Mouse (Mus musculus) intestine, postnatal 0 days (tissue): ENCODE results near the gene Spen. TPM values are rescaled to one million over a fixed set of nuclear protein-coding genes. Genes with fewer than 3 reads are reported as not detected.

Experiments
- ATAC-seq: fragments of 200-750 bp; cut with Nextera tagmentation; 2 replicates; pipeline ENCODE4 v1.8.0; 2017; ENCODE audit warnings: mild to moderate bottlenecking, moderate TSS enrichment, moderate library complexity
- H3K27ac ChIP-seq: fragments of 300-500 bp; sonication (generic); 2 replicates; pipeline ENCODE4 v1.5.1; 2014; ENCODE audit warnings: mild to moderate bottlenecking, low read depth, low read length, moderate library complexity
- H3K27me3 ChIP-seq: fragments of 300-500 bp; sonication (generic); replicated peaks from 2 replicates; pipeline ENCODE4 v1.6.1; 2014; ENCODE audit warnings: low read length, mixed read lengths; ENCODE audit not compliant: control insufficient read depth, insufficient read depth
- H3K36me3 ChIP-seq: fragments of 300-500 bp; sonication (generic); 2 replicates; pipeline ENCODE4 v1.6.1; 2014; ENCODE audit warnings: mild to moderate bottlenecking, moderate library complexity; ENCODE audit not compliant: control insufficient read depth, insufficient read depth
- H3K4me1 ChIP-seq: fragments of 300-500 bp; sonication (generic); replicated peaks from 2 replicates; pipeline ENCODE4 v1.6.1; 2014; ENCODE audit warnings: antibody characterized with exemption, low read length, mixed read lengths; ENCODE audit not compliant: control insufficient read depth, insufficient read depth
- H3K4me2 ChIP-seq: fragments of 300-500 bp; sonication (generic); replicated peaks from 2 replicates; pipeline ENCODE4 v1.6.1; 2014; ENCODE audit warnings: low read depth, mild to moderate bottlenecking, moderate library complexity
- H3K4me3 ChIP-seq: fragments of 300-500 bp; sonication (generic); 2 replicates; pipeline ENCODE4 v1.5.1; 2014; ENCODE audit warnings: low read depth, low read length
- H3K9ac ChIP-seq: fragments of 300-500 bp; sonication (generic); 2 replicates; pipeline ENCODE4 v1.6.1; 2014; ENCODE audit warnings: mild to moderate bottlenecking, low read depth, low read length
- H3K9me3 ChIP-seq: fragments of 300-500 bp; sonication (generic); 2 replicates; pipeline ENCODE4 v1.6.1; 2016; ENCODE audit warnings: mixed run types; ENCODE audit not compliant: control insufficient read depth
- CTCF ChIP-seq: sonication (generic); IDR thresholded peaks from 2 replicates; pipeline ENCODE4 v1.5.1; 2016; ENCODE audit warnings: low read depth, mild to moderate bottlenecking, control low read depth, antibody characterized with exemption, moderate library complexity
- WGBS: fragments of 180-500 bp; shearing (Covaris S2); extraction: QIAGEN DNeasy Blood & Tissue Kit; methylation state at CpG from one replicate; pipeline ENCODE4 v1.1.7; 2014; 5-methylcytosine and 5-hydroxymethylcytosine counted together
- polyA plus RNA-seq: library from polyadenylated mRNA; unstranded; fragments of >200 nt; fragmentation: Nextera tagmentation; extraction: Ambion mirVana; gene quantifications from 2 replicates; pipeline ENCODE4 v1.2.1, GENCODE M21; 2015

The Spen gene
- polyA plus RNA-seq, 1 experiment from 2014 or later: 3.2 TPM

- 58% methylated on average over 10 of the region's 10 CpGs for WGBS
- Histone ChIP-seq H3K4me1 (no peaks in the 10 kb centered on the region; the same call in 1 of the 2 replicates), H3K9ac (peak overlapping the region; percentile 38), H3K27ac (peak overlapping the region; percentile 86), H3K9me3 (no peaks in the 10 kb centered on the region), H3K36me3 (no peaks in the 10 kb centered on the region), H3K4me3 (no peak overlapping the region), H3K27me3 (no peaks in the 10 kb centered on the region), H3K4me2 (peak overlapping the region; percentile 43; the same call in 1 of the 2 replicates)
- TF ChIP-seq CTCF: peak; percentile 68
- ATAC-seq: peak; percentile 36; the same call in 1 of the 2 replicates
Measured at GRCm38 (mm10) chr4:141506893-141507292, 31.5 kb downstream of the Spen start.

- Histone ChIP-seq H3K4me2 (peak overlapping the region; percentile 43), H3K4me1 (no peaks in the 10 kb centered on the region; the same call in 1 of the 2 replicates), H3K4me3 (no peak overlapping the region), H3K27me3 (no peaks in the 10 kb centered on the region), H3K9ac (peak overlapping the region; percentile 38), H3K9me3 (no peaks in the 10 kb centered on the region), H3K27ac (peak overlapping the region; percentile 86), H3K36me3 (no peaks in the 10 kb centered on the region)
- no peak; the same call in 1 of the 2 replicates for TF ChIP-seq CTCF
- 15% methylated on average over 10 of the region's 10 CpGs for WGBS
- peak; percentile 89 for ATAC-seq
Measured at GRCm38 (mm10) chr4:141506352-141506751, 32.0 kb downstream of the Spen start.

- peak; percentile 12 for ATAC-seq
- 62% methylated on average over 11 of the region's 11 CpGs for WGBS
- H3K27ac ChIP-seq: peak overlapping the region; percentile 86; the same call in 1 of the 2 replicates
Measured at GRCm38 (mm10) chr4:141505810-141506209, 32.6 kb downstream of the Spen start.

GRCm38 (mm10) chr4:141504471-141504870, 33.9 kb downstream of the Spen start:
- Histone ChIP-seq H3K4me2 (no peak overlapping the region), H3K9ac (no peak overlapping the region), H3K36me3 (no peaks in the 10 kb centered on the region), H3K4me3 (no peak overlapping the region), H3K27me3 (no peaks in the 10 kb centered on the region), H3K4me1 (no peaks in the 10 kb centered on the region; the same call in 1 of the 2 replicates), H3K9me3 (no peaks in the 10 kb centered on the region), H3K27ac (no peak overlapping the region)
- ATAC-seq: no peak
- no peak for TF ChIP-seq CTCF
- 99% methylated on average over 4 of the region's 4 CpGs for WGBS

More at GRCm38 (mm10) chr4:141505810-141506209, 32.6 kb downstream of the Spen start:
- H3K4me3 ChIP-seq: no peak overlapping the region
- H3K4me2 ChIP-seq: peak overlapping the region; percentile 43; the same call in 1 of the 2 replicates
- no peaks in the 10 kb centered on the region for H3K9me3 ChIP-seq
- TF ChIP-seq CTCF: no peak
- H3K27me3 ChIP-seq: no peaks in the 10 kb centered on the region
- H3K4me1 ChIP-seq: no peaks in the 10 kb centered on the region; the same call in 1 of the 2 replicates
- no peak overlapping the region for H3K9ac ChIP-seq
- no peaks in the 10 kb centered on the region for H3K36me3 ChIP-seq

- H3K27me3 ChIP-seq: no peaks in the 10 kb centered on the region
- no peak for TF ChIP-seq CTCF
- H3K27ac ChIP-seq: no peak overlapping the region
Measured at GRCm38 (mm10) chr4:141502723-141503122, 35.7 kb downstream of the Spen start.

GRCm38 (mm10) chr4:141501058-141501457, 37.3 kb downstream of the Spen start:
- ATAC-seq: no peak
- Histone ChIP-seq H3K9ac (no peak overlapping the region), H3K4me1 (no peaks in the 10 kb centered on the region), H3K27me3 (no peaks in the 10 kb centered on the region), H3K9me3 (no peaks in the 10 kb centered on the region), H3K27ac (no peak overlapping the region), H3K4me2 (no peak overlapping the region), H3K4me3 (no peak overlapping the region), H3K36me3 (no peaks in the 10 kb centered on the region)
- TF ChIP-seq CTCF: no peak
- 51% methylated on average over 5 of the region's 5 CpGs for WGBS

More at GRCm38 (mm10) chr4:141502723-141503122, 35.7 kb downstream of the Spen start:
- H3K9me3 ChIP-seq: no peaks in the 10 kb centered on the region
- no peaks in the 10 kb centered on the region for H3K36me3 ChIP-seq
- H3K4me2 ChIP-seq: no peak overlapping the region
- no peaks in the 10 kb centered on the region; the same call in 1 of the 2 replicates for H3K4me1 ChIP-seq
- no peak overlapping the region for H3K9ac ChIP-seq
- 77% methylated on average over 5 of the region's 5 CpGs for WGBS
- no peak overlapping the region for H3K4me3 ChIP-seq
- ATAC-seq: no peak
